In the genomic region with DNA sequence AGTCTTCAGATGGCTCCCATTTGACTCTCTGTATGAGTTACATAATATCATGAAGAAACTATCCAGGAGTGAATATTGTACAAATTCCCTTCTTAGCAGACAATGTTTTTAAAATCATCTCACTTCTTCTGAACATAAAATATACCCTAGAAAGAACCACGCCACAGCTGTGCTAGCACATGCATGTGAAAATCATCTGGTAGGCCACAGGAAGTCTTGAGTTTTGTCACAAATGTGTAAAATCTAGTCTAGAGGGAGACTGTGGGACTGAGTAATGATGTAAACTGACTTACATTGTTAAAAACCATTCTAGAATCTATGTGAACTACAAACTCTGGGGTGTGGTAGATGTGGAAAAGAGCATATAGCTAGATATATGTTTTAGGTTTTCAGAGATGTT, we compare ENCODE assay signal across 36 mouse cellular contexts. TPM values are rescaled to one million over a fixed set of nuclear protein-coding genes. Genes with fewer than 3 reads are reported as not detected.
DNase-seq lines count a peak whose midpoint lies in the region; ATAC-seq and TF ChIP-seq lines count a peak whose summit lies in the region.
"Had no signal": no experiment of that assay in that cellular context is flagged by ENCODE, and none has a peak within 500 bp of the region (broad histone marks: within the 10 kb centered on the region; RNA-seq: fewer than 3 reads in every experiment).

No protein-coding gene starts in this region.

- H3K27me3 ChIP-seq in splenic B cell, adult 2 months (ENCODE audit: control insufficient read depth, insufficient read depth, low read length, poor library complexity, severe bottlenecking): no peaks in the 10 kb centered on the region
- no peaks in the 10 kb centered on the region for H3K27me3 ChIP-seq in cerebellum, adult 2 months (ENCODE audit: control insufficient read depth, insufficient read depth, low read length)
- H3K27me3 ChIP-seq: embryonic facial prominence, embryonic 12.5 days; embryonic facial prominence, embryonic 15.5 days; heart, embryonic 12.5 days; heart, embryonic 15.5 days; Patski had no signal

- H3K27ac ChIP-seq in cerebellum, adult 2 months (ENCODE audit: insufficient read depth, low read length): no peak overlapping the region
- H3K27ac ChIP-seq: embryonic facial prominence, embryonic 12.5 days; embryonic facial prominence, embryonic 15.5 days; heart, embryonic 15.5 days; hindbrain, embryonic 14.5 days; hindbrain, postnatal 0 days had no signal

- H3K36me3 ChIP-seq in splenic B cell, adult 2 months (ENCODE audit: control insufficient read depth, insufficient read depth, low read length, poor library complexity, severe bottlenecking): peaks cover 7% of the 10 kb centered on the region
- H3K36me3 ChIP-seq: embryonic facial prominence, embryonic 12.5 days; embryonic facial prominence, embryonic 15.5 days; G1E; heart, embryonic 15.5 days had no signal

- no peak for TF ChIP-seq CTCF in cerebellum, adult 2 months (IDR thresholded peaks at IDR 0.05; ENCODE audit: borderline replicate concordance, insufficient read depth, low read depth, low read length)

- H3K4me1 ChIP-seq in cerebellum, adult 2 months (ENCODE audit: control insufficient read depth, insufficient read depth, low read length): no peaks in the 10 kb centered on the region

- peak; percentile 26 for DNase-seq in CD4-positive, CD25-positive, alpha-beta regulatory T cell, adult 2 months (ENCODE audit: low read depth, low spot score)
- DNase-seq in thymus, postnatal 0 days (ENCODE audit: low spot score): peak; percentile 49
- no peak for DNase-seq in thymus, postnatal 36 days
- DNase-seq in induced T-regulatory cell, adult 2 months (ENCODE audit: low read depth): peak; percentile 60
- DNase-seq in splenic B cell, adult 2 months (ENCODE audit: low read depth, low spot score): peak; percentile 23
- DNase-seq in heart, postnatal 14 days: no peak
- DNase-seq in cerebellum, adult 2 months: no peak
- DNase-seq: adrenal gland, postnatal 10 days; adrenal gland, postnatal 36 days; B cell, adult 2 months; cerebellum, adult 11 months; cerebellum, adult 8-10 months; cerebellum, postnatal 10 days; cerebellum, postnatal 36 days; forebrain, postnatal 0 days; gastrocnemius, postnatal 36 days; heart, adult 11 months; heart, postnatal 10 days; heart, postnatal 4 days had no signal

- H3K4me3 ChIP-seq in cerebellum, adult 2 months (replicated peaks; ENCODE audit: insufficient read depth, low read depth, low read length): no peak overlapping the region
- H3K4me3 ChIP-seq: embryonic facial prominence, embryonic 12.5 days; embryonic facial prominence, embryonic 15.5 days; heart, embryonic 12.5 days; heart, embryonic 15.5 days had no signal

- TF ChIP-seq POLR2A in cerebellum, adult 2 months (IDR thresholded peaks at IDR 0.05; ENCODE audit: borderline replicate concordance, insufficient read depth, low read length): no peak

- ATAC-seq in CD4-positive, CD25-positive, alpha-beta regulatory T cell, adult 4 months: no peak
- ATAC-seq: forebrain, embryonic 14.5 days; forebrain, postnatal 0 days; hindbrain, postnatal 0 days; intestine, postnatal 0 days; Patski had no signal

- intact Hi-C loops in heart, postnatal 14 days (cut with DNase I): loop anchor here (5.0 kb wide), 1 partner anchor 226 kb away; the partner anchor contains the start of genes Lpxn and Zfp91

- 96% methylated on average over 1 of the region's 1 CpGs for WGBS in cerebellum, adult 2 months

RNA-seq across cellular contexts. Expression of gene Fam111a, which starts 26.1 kb away (rescaled TPM):
- 10 to 100 TPM; 43.5 to 49.8 TPM for polyA plus RNA-seq in CD4-positive, CD25-positive, alpha-beta regulatory T cell, adult 4 months (2017; shearing (Covaris generic))
- polyA plus RNA-seq in thymus, postnatal 0 days (2015; fragmentation: Nextera tagmentation; extraction: Ambion mirVana): 32.3 and 35.0 TPM in 2 replicates
- total RNA-seq in heart, postnatal 14 days (2021): 1 to 10 TPM; 5.8 to 7.3 TPM
- polyA plus RNA-seq in cerebellum, adult 2 months (2012; rRNA removed): 0.46 and 0.65 TPM in 2 replicates

RNA-seq across cellular contexts. Expression of gene Gm4952, which starts 28.1 kb away (rescaled TPM):
- not detected for polyA plus RNA-seq in CD4-positive, CD25-positive, alpha-beta regulatory T cell, adult 4 months (2017; shearing (Covaris generic))
- 0.12 TPM in 1 of 2 replicates, not detected in the other for polyA plus RNA-seq in thymus, postnatal 0 days (2015; fragmentation: Nextera tagmentation; extraction: Ambion mirVana)
- not detected for total RNA-seq in heart, postnatal 14 days (2021)
- 0.16 and 0.35 TPM in 2 replicates for polyA plus RNA-seq in cerebellum, adult 2 months (2012; rRNA removed)
- total RNA-seq: adrenal gland, adult 18-20 months; gastrocnemius, adult 8-10 months; gastrocnemius, postnatal 36 days; heart, adult 8-10 months; heart, postnatal 10 days; heart, postnatal 4 days; hindbrain, postnatal 0 days had no signal
- polyA plus RNA-seq: embryonic facial prominence, embryonic 15.5 days; forebrain, embryonic 11.5 days; forebrain, embryonic 14.5 days; G1E; hindbrain, embryonic 11.5 days; hindbrain, embryonic 14.5 days; intestine, embryonic 14.5 days had no signal

Comparison
In these comparisons a context has a peak if more than half of its experiments do, and no peak if none do; other contexts are left out.
1. DNase-seq: peak in CD4-positive, CD25-positive, alpha-beta regulatory T cell, adult 2 months (single experiment), thymus, postnatal 0 days (single experiment), induced T-regulatory cell, adult 2 months (single experiment) and splenic B cell, adult 2 months (single experiment); none in thymus, postnatal 36 days (0 of 2), heart, postnatal 14 days (0 of 2) and cerebellum, adult 2 months (0 of 2).
2. RNA of gene Fam111a, which starts 26.1 kb away (polyA plus RNA-seq): 43.5 to 49.8 TPM in CD4-positive, CD25-positive, alpha-beta regulatory T cell, adult 4 months and 32.3 to 35.0 TPM in thymus, postnatal 0 days; 0.46 to 0.65 TPM in cerebellum, adult 2 months; every median in the first group is over 10 times any median in the second.